Mouse (Mus musculus) Patski (cell line): ENCODE data around the gene Lzts2. TPM values are rescaled to one million over a fixed set of nuclear protein-coding genes. Genes with fewer than 3 reads are reported as not detected.
"Not testable (repeated sequence)": the region's sequence is repeated elsewhere in the genome, so short reads cannot be mapped to it uniquely, and the experiment has no call there.

Experiments used
- ATAC-seq: fragments of 100-300 bp; one replicate; pipeline ENCODE4 v1.8.0; 2021
- CTCF ChIA-PET: fragments of 350-600 bp; sonication (Branson Sonifier 250); formaldehyde crosslinking; loops from one replicate; lab custom pipeline; 2022; ENCODE audit warnings: inconsistent platforms; lab: Charles Lee
- POLR2A ChIA-PET: fragments of 350-600 bp; sonication (Branson Sonifier 250); formaldehyde crosslinking; loops from one replicate; lab custom pipeline; 2022; ENCODE audit warnings: antibody characterized with exemption, inconsistent platforms; lab: Charles Lee
- DNase-seq: peaks from one replicate; pipeline ENCODE4 v3.0.0-alpha.2; 2011; ENCODE audit warnings: low read depth, low spot score
- H3K27me3 ChIP-seq: fragments of 371-371 bp; one replicate; pipeline ENCODE4 v1.5.1; 2021
- CTCF ChIP-seq: fragments of 100-300 bp; IDR thresholded peaks from one replicate; pipeline ENCODE4 v1.5.1; 2021
- in situ Hi-C: fragments of 300-500 bp; cut with MboI; formaldehyde crosslinking; loops from 3 replicates; pipeline ENCODE4 v1.11.1; 2018; ENCODE audit warnings: low pct_unique_long_range_greater_than_20kb, mixed read lengths
- polyA plus RNA-seq: library from polyadenylated mRNA; unstranded; gene quantifications from one replicate; pipeline ENCODE4 v1.2.3, GENCODE M21; 2021

Lzts2 gene
- polyA plus RNA-seq, 1 experiment from 2014 or later: 114 TPM

DNA sequence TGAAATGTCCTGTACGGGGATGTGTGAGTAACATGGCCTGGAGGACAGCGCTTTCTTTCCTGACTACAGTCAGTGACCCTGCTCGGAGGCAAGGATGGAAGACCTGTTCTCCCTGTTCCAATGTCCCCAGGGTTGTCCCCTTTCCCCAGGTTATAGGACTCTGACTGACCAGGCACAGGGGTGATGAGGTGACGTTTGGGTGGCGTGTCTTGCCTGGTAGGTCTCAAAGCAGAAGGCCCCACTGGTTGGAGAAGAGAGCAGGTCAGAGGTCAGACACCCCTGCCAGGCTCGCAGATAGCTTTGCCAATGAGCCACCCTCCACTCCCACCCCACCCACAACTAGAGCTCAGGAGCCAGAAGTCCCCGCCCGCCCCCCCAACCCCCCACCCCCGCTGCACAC is 15.4 kb downstream of the Lzts2 start:
- in situ Hi-C loops: no loop called here
- no peak for DNase-seq
- POLR2A ChIA-PET: interaction anchor here (1.4 to 2.9 kb wide), 3 partner anchors 8 to 20 kb away, joined by 3 to 31 read pairs (median 9); partner anchors contain the start of gene Lzts2
- H3K27me3 ChIP-seq: no peaks in the 10 kb centered on the region
- ATAC-seq: no peak
- no peak for TF ChIP-seq CTCF
- CTCF ChIA-PET: interaction anchor here (1.0 to 6.9 kb wide), 7 partner anchors 9 to 49 kb away, joined by 5 to 188 read pairs (median 13); partner anchors contain the start of genes Kazald1, Lzts2, Mrpl43 and Pdzd7

DNA sequence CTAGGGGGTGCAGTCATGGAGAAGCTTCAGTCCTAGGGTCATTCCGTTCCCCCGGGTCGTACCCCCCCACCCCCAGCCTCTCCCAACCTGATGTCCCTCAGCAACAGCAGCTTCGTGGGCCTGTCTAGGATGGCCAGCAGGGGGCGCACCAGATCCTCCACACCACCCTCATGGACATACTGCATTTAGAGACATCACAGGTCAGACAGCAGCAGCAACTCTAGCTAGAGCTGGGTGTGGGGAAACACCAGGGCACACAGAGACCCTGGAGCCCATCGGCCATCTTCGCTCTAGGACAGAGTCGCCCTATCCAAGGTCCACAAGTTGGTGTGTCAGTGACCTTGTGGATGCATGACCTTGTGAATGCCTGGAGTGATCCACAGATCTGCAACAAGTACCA is 15.9 kb downstream of the Lzts2 start:
- ATAC-seq (no peak), DNase-seq (no peak)
- no peak for TF ChIP-seq CTCF
- ChIA-PET CTCF (interaction anchor here (1.0 to 6.9 kb wide), 10 partner anchors 8 to 49 kb away, joined by 3 to 188 read pairs (median 12); partner anchors contain the start of genes Kazald1, Lzts2, Mrpl43 and Pdzd7), POLR2A (interaction anchor here (1.4 to 2.9 kb wide), 3 partner anchors 9 to 20 kb away, joined by 3 to 31 read pairs (median 9); partner anchors contain the start of gene Lzts2)
- in situ Hi-C loops: loop anchor here (10.0 kb wide), 1 partner anchor 445 kb away; no protein-coding TSS in a partner anchor
- no peaks in the 10 kb centered on the region for H3K27me3 ChIP-seq

DNA sequence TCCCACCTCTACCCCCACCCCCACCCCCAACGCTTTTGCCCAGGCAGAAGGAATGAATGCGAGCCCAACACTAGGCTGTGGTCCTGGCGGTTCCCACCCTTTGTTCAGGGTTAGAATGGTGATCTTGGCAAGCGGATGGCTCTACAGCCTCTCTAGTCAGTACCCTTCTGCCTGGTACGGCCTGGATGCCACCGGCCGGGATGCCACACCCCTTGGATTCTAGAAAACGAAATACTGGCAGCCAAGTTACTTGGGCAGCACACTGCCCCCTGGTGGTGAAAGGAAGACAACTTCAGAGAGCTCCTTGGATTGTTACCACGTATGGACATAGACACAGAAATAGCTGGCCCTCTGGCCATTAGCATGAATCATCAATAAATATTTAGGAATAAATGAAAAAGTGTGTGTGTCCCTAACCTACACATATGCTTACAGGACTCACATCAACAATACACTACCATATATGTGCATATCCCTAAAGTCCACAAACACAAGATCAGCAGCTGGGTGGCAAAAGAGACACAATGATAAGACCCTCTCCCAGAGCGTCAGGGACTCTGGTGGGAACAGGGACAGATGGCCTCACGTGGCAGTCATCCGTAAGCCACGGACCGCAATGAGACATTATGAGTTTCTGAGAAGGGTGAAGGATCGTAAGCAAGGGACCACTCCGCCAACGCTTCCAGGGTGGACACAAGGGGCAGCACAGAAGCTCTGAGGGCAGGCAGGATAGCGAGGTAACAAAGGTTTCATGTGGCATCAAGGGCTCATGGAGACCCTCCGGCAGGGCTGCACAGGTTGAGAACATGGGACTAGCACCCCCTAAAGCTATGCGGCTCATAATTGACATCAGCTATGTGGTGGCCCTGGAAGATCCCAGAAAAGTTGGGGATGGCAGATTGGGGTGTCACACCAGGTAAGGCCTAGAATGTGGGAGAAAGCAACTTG is 16.8 kb downstream of the Lzts2 start:
- in situ Hi-C loops: loop anchor here (10.0 kb wide), 1 partner anchor 446 kb away; no protein-coding TSS in a partner anchor
- POLR2A ChIA-PET: interaction anchor here (0.9 to 2.9 kb wide), 6 partner anchors 10 to 28 kb away, joined by 3 to 31 read pairs (median 3); partner anchors contain the start of gene Lzts2
- ATAC-seq: no peak
- CTCF ChIA-PET: interaction anchor here (0.7 to 6.9 kb wide), 17 partner anchors 10 to 449 kb away, joined by 3 to 188 read pairs (median 7); partner anchors contain the start of genes Kazald1, Lzts2, Mrpl43 and Pdzd7
- no peak for TF ChIP-seq CTCF
- H3K27me3 ChIP-seq: no peaks in the 10 kb centered on the region
- no peak for DNase-seq

DNA sequence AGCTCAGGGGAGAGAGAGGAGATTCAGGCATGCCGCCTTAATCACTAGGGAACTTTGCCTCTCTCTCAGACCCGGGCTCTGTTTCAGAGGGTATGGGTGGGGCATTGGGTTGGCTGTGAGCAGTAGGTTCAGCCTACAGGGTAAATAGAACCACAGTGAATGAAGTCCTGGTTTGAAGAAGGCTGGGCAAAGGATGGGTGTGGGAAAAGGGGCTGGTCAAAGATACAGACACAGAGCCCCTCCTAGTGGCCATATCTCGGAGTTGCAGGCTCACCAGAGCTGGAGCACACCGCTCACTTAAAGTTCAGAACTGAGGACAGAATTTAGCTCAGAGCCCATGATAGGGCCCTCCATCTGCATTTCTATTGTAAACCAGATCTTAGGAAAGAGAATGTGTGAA is 17.6 kb downstream of the Lzts2 start:
- ATAC-seq (no peak), DNase-seq (no peak)
- ChIA-PET CTCF (interaction anchor here (0.9 to 6.9 kb wide), 13 partner anchors 11 to 450 kb away, joined by 3 to 188 read pairs (median 10); partner anchors contain the start of genes Kazald1, Lzts2, Mrpl43 and Pdzd7), POLR2A (interaction anchor here (0.9 to 2.9 kb wide), 3 partner anchors 15 to 19 kb away, joined by 3 to 31 read pairs (median 3); partner anchors contain the start of gene Lzts2)
- in situ Hi-C loops: loop anchor here (10.0 kb wide), 1 partner anchor 447 kb away; no protein-coding TSS in a partner anchor
- TF ChIP-seq CTCF: no peak
- no peaks in the 10 kb centered on the region for H3K27me3 ChIP-seq

DNA sequence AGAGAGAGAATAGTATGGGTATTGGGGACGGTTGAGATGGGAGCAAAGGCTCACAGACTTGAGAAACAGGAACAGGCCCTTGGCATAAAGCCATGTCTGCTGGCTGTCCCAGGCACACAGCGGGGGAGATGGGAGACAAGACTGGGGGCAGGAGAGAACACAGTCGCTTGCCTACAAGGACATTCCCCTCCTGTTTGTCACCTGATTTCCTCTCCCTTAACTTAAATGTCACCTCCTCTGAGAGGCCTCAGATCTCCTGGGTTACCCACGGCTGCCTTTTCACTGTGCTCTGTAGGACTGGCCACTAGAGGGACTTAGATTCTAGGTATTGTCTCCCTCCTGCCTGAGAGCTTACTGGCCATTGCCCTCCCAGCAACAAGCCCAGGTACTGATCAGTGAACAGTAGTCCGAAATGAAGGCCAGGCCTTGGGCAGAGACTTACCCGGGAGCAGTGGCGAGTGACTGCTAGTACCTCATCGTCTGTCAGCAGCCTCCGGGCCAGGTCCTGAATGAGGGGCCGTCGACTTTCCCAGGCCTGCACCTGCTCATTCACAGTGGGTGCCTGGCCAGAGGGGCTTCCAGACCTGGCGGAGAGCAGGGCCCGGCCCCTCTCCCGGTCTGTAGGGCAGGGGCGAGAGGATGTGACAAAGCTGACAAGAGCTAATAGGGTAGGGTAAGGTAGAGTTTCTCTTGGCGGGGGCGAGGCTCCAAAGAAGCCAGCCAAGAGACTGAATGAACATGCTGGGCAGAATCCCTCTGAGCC is 18.5 kb downstream of the Lzts2 start:
- in situ Hi-C loops: loop anchor here (10.0 kb wide), 1 partner anchor 448 kb away; no protein-coding TSS in a partner anchor
- CTCF ChIA-PET: interaction anchor here (1.2 to 6.9 kb wide), 8 partner anchors 9 to 136 kb away, joined by 3 to 188 read pairs (median 12); partner anchors contain the start of genes Kazald1, Lzts2, Mrpl43 and Pdzd7
- ATAC-seq: no peak
- H3K27me3 ChIP-seq: no peaks in the 10 kb centered on the region
- POLR2A ChIA-PET: no interaction called here
- no peak for TF ChIP-seq CTCF
- no peak for DNase-seq

DNA sequence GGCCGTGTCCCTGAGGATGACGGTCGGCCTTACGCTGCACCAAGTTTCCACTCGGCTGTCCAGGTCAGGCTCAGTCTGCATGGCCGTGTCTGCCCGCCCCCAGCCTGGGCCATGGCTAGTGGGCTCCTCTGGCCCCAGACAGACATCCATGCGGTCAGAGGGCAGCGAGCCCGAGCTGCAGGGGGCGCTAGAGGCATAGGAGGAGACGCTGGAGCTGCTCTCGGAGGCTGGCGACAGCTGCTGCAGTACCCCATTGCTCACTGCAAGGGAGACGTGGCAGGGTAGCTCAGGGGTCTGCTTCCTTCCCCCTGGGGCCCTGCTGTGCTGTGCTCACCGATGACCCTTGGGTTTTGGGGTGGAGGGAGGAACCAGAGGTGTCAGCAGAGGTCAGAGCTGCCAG is 22.7 kb downstream of the Lzts2 start:
- ChIA-PET POLR2A (interaction anchor here (1.4 kb wide), 2 partner anchors 11 to 18 kb away, joined by 3 read pairs; partner anchors contain the start of gene Sfxn3), CTCF (interaction anchor here (0.8 to 1.1 kb wide), 5 partner anchors 10 to 40 kb away, joined by 3 read pairs; partner anchors contain the start of gene Sfxn3)
- TF ChIP-seq CTCF: no peak
- in situ Hi-C loops: loop anchor here (10.0 kb wide), 1 partner anchor 452 kb away; no protein-coding TSS in a partner anchor
- ATAC-seq (no peak), DNase-seq (no peak)
- H3K27me3 ChIP-seq: peaks cover 10% of the 10 kb centered on the region

DNA sequence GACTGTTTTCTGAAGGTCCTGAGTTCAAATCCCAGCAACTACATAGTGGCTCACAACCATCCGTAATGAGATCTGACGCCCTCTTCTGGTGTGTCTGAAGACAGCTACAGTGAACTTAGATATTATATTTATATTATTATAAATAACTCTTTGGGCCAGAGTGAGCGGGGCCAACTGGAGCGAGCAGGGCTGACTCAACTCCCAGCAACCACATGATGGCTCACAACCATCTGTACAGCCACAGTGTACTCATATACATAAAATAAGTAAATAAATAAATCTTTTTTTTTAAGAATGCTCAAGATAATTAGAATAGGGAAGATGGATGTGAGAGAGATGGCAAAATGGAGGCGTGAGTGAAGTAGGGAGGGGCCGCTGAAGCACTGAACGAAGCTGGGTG is 24.0 kb downstream of the Lzts2 start:
- ChIA-PET CTCF (interaction anchor here (1.3 to 1.6 kb wide), 2 partner anchors 8 to 18 kb away, joined by 3 to 5 read pairs; no protein-coding TSS in a partner anchor), POLR2A (interaction anchor here (1.4 kb wide), 1 partner anchor 9 kb away, joined by 3 read pairs; the partner anchor contains the start of gene Sfxn3)
- in situ Hi-C loops: loop anchor here (10.0 kb wide), 1 partner anchor 453 kb away; no protein-coding TSS in a partner anchor
- not testable (repeated sequence) for ATAC-seq, DNase-seq
- peaks cover 10% of the 10 kb centered on the region for H3K27me3 ChIP-seq

DNA sequence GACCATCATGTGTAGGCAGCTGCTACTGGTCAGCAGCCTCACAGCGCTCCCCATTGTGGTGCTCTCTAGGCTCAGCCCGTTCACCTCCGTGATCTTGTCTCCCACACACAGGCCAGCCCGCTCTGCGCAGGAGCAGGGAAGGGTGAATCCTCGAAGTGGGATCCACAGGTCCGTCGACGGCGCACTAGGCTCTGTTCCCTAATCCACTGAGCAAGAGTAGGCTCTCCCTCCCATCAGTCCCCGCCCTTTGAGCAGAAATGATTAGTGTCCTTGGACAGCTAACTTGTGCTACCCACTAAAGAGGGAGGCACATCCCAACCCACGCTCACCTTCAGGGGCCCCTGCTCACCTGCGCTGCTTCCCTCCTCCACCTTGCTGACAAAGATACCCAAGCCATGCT is 26.0 kb downstream of the Lzts2 start:
- in situ Hi-C loops: no loop called here
- CTCF ChIA-PET: no interaction called here
- TF ChIP-seq CTCF: no peak
- peaks cover 15% of the 10 kb centered on the region for H3K27me3 ChIP-seq
- no peak for ATAC-seq
- POLR2A ChIA-PET: no interaction called here
- no peak for DNase-seq

DNA sequence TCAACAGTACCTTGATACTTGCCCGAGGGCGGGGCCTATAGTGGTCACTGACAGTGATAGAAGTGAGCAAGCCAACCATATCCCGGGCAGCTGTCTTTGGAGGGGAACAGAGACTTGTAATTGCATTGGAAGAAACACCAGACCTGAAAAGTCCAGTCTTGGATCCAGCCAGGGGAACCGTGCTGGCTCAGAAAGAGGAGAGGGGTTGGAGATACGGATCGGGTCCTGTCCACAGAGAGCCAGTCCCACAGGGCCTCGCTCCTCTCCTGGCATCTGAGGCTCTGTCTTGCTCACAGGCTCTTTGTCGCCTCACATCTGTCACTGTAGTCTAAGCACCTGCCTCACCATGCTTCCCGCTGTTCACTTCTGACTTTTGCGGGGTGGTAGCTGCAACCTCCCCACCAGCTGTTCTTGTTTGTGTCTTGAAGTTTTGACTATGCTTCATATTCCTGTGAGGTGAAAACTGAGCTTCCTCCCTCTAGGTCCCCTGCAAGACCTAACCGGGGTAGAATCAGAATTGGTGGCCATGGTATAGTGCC is 30.2 kb downstream of the Lzts2 start:
- no peak for DNase-seq
- in situ Hi-C loops: no loop called here
- TF ChIP-seq CTCF: no peak
- no peak for ATAC-seq
- H3K27me3 ChIP-seq: peaks cover 15% of the 10 kb centered on the region
- POLR2A ChIA-PET: no interaction called here
- CTCF ChIA-PET: interaction anchor here (1.6 kb wide), 1 partner anchor 9 kb away, joined by 5 read pairs; no protein-coding TSS in a partner anchor
